Mouse (Mus musculus) limb, embryonic 10.5 days (tissue): ENCODE measurements around the gene Il27ra. TPM values are rescaled to one million over a fixed set of nuclear protein-coding genes. Genes with fewer than 3 reads are reported as not detected.

Source experiments
- DNase-seq: peaks from one replicate; pipeline ENCODE4 v3.0.0-alpha.2; 2017; ENCODE audit warnings: low spot score
- H3K27ac ChIP-seq: fragments of 300-500 bp; sonication (generic); 2 replicates; pipeline ENCODE4 v1.5.1; 2016; ENCODE audit warnings: mild to moderate bottlenecking
- H3K27me3 ChIP-seq: fragments of 300-500 bp; sonication (generic); 2 replicates; pipeline ENCODE4 v1.6.1; 2016; ENCODE audit warnings: low read depth, mild to moderate bottlenecking; ENCODE audit not compliant: poor library complexity, severe bottlenecking
- H3K36me3 ChIP-seq: fragments of 300-500 bp; sonication (generic); 2 replicates; pipeline ENCODE4 v1.6.1; 2016; ENCODE audit warnings: mild to moderate bottlenecking, moderate library complexity
- H3K4me1 ChIP-seq: fragments of 300-500 bp; sonication (generic); 2 replicates; pipeline ENCODE4 v1.6.1; 2016
- H3K4me3 ChIP-seq: fragments of 300-500 bp; sonication (generic); 2 replicates; pipeline ENCODE4 v1.5.1; 2016; ENCODE audit warnings: mild to moderate bottlenecking, moderate library complexity
- H3K9me3 ChIP-seq: fragments of 300-500 bp; sonication (generic); replicated peaks from 2 replicates; pipeline ENCODE4 v1.6.1; 2016; ENCODE audit warnings: mild to moderate bottlenecking
- WGBS: fragments of 180-500 bp; shearing (Covaris S2); methylation state at CpG from one replicate; pipeline ENCODE4 v1.1.7; 2016; 5-methylcytosine and 5-hydroxymethylcytosine counted together
- polyA plus RNA-seq: library from polyadenylated mRNA; unstranded; fragments of >200 nt; fragmentation: Nextera tagmentation; extraction: Ambion mirVana; gene quantifications from 2 replicates; pipeline ENCODE4 v1.2.1, GENCODE M21; 2016

Gene Il27ra
- 0.40 and 0.58 TPM in 2 replicates for polyA plus RNA-seq

GRCm38 (mm10) chr8:84042066-84042947 lies at the start of gene Il27ra:
TSS of gene Il27ra (minus strand) at chr8:84042589.
- Histone ChIP-seq H3K9me3 (no peaks in the 10 kb centered on the region), H3K27me3 (peaks cover 96% of the 10 kb centered on the region), H3K36me3 (no peaks in the 10 kb centered on the region), H3K4me3 (peak within 1 kb of the TSS; percentile 47), H3K4me1 (peaks cover 24% of the 10 kb centered on the region), H3K27ac (no peak within 1 kb of the TSS; the same call in 1 of the 2 replicates)
- peak; percentile 78 for DNase-seq
- 6% methylated on average over 40 of the region's 40 CpGs for WGBS

GRCm38 (mm10) chr8:84090585-84090984 lies 48.2 kb upstream of the Il27ra start:
- 91% methylated on average over 8 of the region's 8 CpGs for WGBS
- Histone ChIP-seq H3K9me3 (no peaks in the 10 kb centered on the region), H3K4me3 (no peak overlapping the region), H3K27me3 (no peaks in the 10 kb centered on the region), H3K27ac (no peak overlapping the region), H3K36me3 (peaks cover 100% of the 10 kb centered on the region), H3K4me1 (no peaks in the 10 kb centered on the region)
- no peak for DNase-seq

- Histone ChIP-seq H3K36me3 (peaks cover 100% of the 10 kb centered on the region), H3K27me3 (no peaks in the 10 kb centered on the region), H3K9me3 (no peaks in the 10 kb centered on the region), H3K4me3 (no peak overlapping the region), H3K4me1 (peaks cover 8% of the 10 kb centered on the region), H3K27ac (no peak overlapping the region)
- DNase-seq = no peak
- 90% methylated on average over 9 of the region's 9 CpGs for WGBS
Observed at GRCm38 (mm10) chr8:84089277-84089676, 46.9 kb upstream of the Il27ra start.

- Histone ChIP-seq H3K27me3 (no peaks in the 10 kb centered on the region), H3K9me3 (no peaks in the 10 kb centered on the region), H3K36me3 (peaks cover 100% of the 10 kb centered on the region), H3K4me3 (no peak overlapping the region), H3K27ac (no peak overlapping the region; the same call in 1 of the 2 replicates), H3K4me1 (peaks cover 16% of the 10 kb centered on the region)
- 96% methylated on average over 14 of the region's 14 CpGs for WGBS
- no peak for DNase-seq
Observed at GRCm38 (mm10) chr8:84087821-84088220, 45.4 kb upstream of the Il27ra start.

GRCm38 (mm10) chr8:84087156-84087555 lies 44.8 kb upstream of the Il27ra start:
- H3K27ac ChIP-seq = no peak overlapping the region
- H3K4me3 ChIP-seq = no peak overlapping the region
- H3K36me3 ChIP-seq = peaks cover 100% of the 10 kb centered on the region
- no peaks in the 10 kb centered on the region for H3K9me3 ChIP-seq
- H3K4me1 ChIP-seq = peaks cover 16% of the 10 kb centered on the region
- 90% methylated on average over 7 of the region's 7 CpGs for WGBS
- no peaks in the 10 kb centered on the region for H3K27me3 ChIP-seq
- DNase-seq = no peak

GRCm38 (mm10) chr8:84084341-84085115 lies 42.1 kb upstream of the Il27ra start:
- H3K27me3 ChIP-seq = no peaks in the 10 kb centered on the region
- 0 out of 2 replicates have a peak overlapping the region, but pooled peaks have one; percentile 15 for H3K27ac ChIP-seq
- H3K4me1 ChIP-seq = peaks cover 16% of the 10 kb centered on the region
- H3K4me3 ChIP-seq = 0 out of 2 replicates have a peak overlapping the region, but pooled peaks have one; percentile 15
- no peak for DNase-seq
- 34% methylated on average over 42 of the region's 42 CpGs for WGBS
- peaks cover 98% of the 10 kb centered on the region for H3K36me3 ChIP-seq
- H3K9me3 ChIP-seq = no peaks in the 10 kb centered on the region

GRCm38 (mm10) chr8:84083829-84084241 lies 41.4 kb upstream of the Il27ra start:
- H3K27me3 ChIP-seq = no peaks in the 10 kb centered on the region
- peaks cover 95% of the 10 kb centered on the region for H3K36me3 ChIP-seq
- peaks cover 16% of the 10 kb centered on the region for H3K4me1 ChIP-seq
- no peak overlapping the region for H3K4me3 ChIP-seq
- WGBS = 22% methylated on average over 8 of the region's 8 CpGs
- H3K9me3 ChIP-seq = no peaks in the 10 kb centered on the region
- DNase-seq = no peak
- H3K27ac ChIP-seq = no peak overlapping the region

GRCm38 (mm10) chr8:84079206-84079605 lies 36.8 kb upstream of the Il27ra start:
- 88% methylated on average over 5 of the region's 5 CpGs for WGBS
- peaks cover 28% of the 10 kb centered on the region for H3K4me1 ChIP-seq
- no peak overlapping the region for H3K4me3 ChIP-seq
- no peaks in the 10 kb centered on the region for H3K27me3 ChIP-seq
- no peak for DNase-seq
- H3K9me3 ChIP-seq = no peaks in the 10 kb centered on the region
- peaks cover 94% of the 10 kb centered on the region for H3K36me3 ChIP-seq
- H3K27ac ChIP-seq = no peak overlapping the region

- peaks cover 38% of the 10 kb centered on the region for H3K4me1 ChIP-seq
- 42% methylated on average over 3 of the region's 3 CpGs for WGBS
- 0 out of 2 replicates have a peak overlapping the region, but pooled peaks have one; percentile 11 for H3K27ac ChIP-seq
- no peaks in the 10 kb centered on the region for H3K9me3 ChIP-seq
- peaks cover 75% of the 10 kb centered on the region for H3K36me3 ChIP-seq
- H3K4me3 ChIP-seq = no peak overlapping the region
- DNase-seq = no peak
- no peaks in the 10 kb centered on the region for H3K27me3 ChIP-seq
Observed at GRCm38 (mm10) chr8:84076849-84077248, 34.5 kb upstream of the Il27ra start.

- no peak for DNase-seq
- H3K36me3 ChIP-seq = peaks cover 73% of the 10 kb centered on the region
- peaks cover 39% of the 10 kb centered on the region for H3K4me1 ChIP-seq
- H3K27me3 ChIP-seq = no peaks in the 10 kb centered on the region
- H3K4me3 ChIP-seq = no peak overlapping the region
- no peak overlapping the region for H3K27ac ChIP-seq
- no peaks in the 10 kb centered on the region for H3K9me3 ChIP-seq
- WGBS = 97% methylated on average over 1 of the region's 1 CpGs
Observed at GRCm38 (mm10) chr8:84076412-84076811, 34.0 kb upstream of the Il27ra start.

GRCm38 (mm10) chr8:84073230-84073976 lies 31.0 kb upstream of the Il27ra start:
- H3K4me1 ChIP-seq = peaks cover 58% of the 10 kb centered on the region
- WGBS = 69% methylated on average over 10 of the region's 10 CpGs
- no peaks in the 10 kb centered on the region for H3K27me3 ChIP-seq
- no peak overlapping the region for H3K4me3 ChIP-seq
- no peak for DNase-seq
- no peak overlapping the region for H3K27ac ChIP-seq
- peaks cover 46% of the 10 kb centered on the region for H3K36me3 ChIP-seq
- H3K9me3 ChIP-seq = no peaks in the 10 kb centered on the region

GRCm38 (mm10) chr8:84072321-84072720 lies 29.9 kb upstream of the Il27ra start:
- WGBS = 92% methylated on average over 10 of the region's 10 CpGs
- H3K36me3 ChIP-seq = peaks cover 36% of the 10 kb centered on the region
- H3K4me1 ChIP-seq = peaks cover 69% of the 10 kb centered on the region
- no peak for DNase-seq
- H3K27ac ChIP-seq = no peak overlapping the region
- no peaks in the 10 kb centered on the region for H3K27me3 ChIP-seq
- no peak overlapping the region for H3K4me3 ChIP-seq
- no peaks in the 10 kb centered on the region for H3K9me3 ChIP-seq
